Mouse (Mus musculus) spleen, adult 2 months (tissue): Measurements from ENCODE around the gene Vwa3b.

Source experiments
- CTCF ChIP-seq: fragments of 200-500 bp; IDR thresholded peaks from 2 replicates; pipeline ENCODE4 v1.5.1; 2011; ENCODE audit warnings: mild to moderate bottlenecking, inconsistent platforms; ENCODE audit not compliant: insufficient read depth, insufficient read length, insufficient replicate concordance; ENCODE audit errors: extremely low read depth
- POLR2A ChIP-seq: fragments of 200-500 bp; IDR thresholded peaks from 2 replicates; pipeline ENCODE4 v1.6.1; 2011; ENCODE audit warnings: low read depth, low read length, inconsistent platforms

- TF ChIP-seq POLR2A (no peak), CTCF (no peak)
Measured at GRCm38 (mm10) chr1:37030693-37031092, 4.3 kb downstream of the Vwa3b start.
